ENCODE assay signal across 17 mouse cellular contexts in the genomic region with DNA sequence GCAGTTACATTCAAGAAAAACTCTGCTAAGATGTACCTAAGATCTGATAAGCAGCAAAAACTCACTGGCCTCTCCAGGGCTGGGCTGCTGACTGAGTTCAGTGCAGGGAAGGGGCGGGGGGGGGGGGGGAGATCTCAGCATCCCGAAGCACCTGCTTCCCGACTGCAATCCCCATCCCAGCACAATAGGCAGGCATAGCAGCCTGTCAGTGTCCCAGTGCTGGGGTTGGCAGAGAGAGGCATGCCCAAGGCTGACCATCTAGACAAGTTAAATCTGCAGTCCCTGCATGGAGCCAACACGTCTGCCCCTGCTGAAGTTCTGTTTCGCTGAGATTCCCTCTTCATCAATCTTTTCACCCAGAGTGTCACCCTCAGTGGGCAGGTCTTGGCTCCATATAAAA.
DNase-seq lines count a peak whose midpoint lies in the region; ATAC-seq lines count a peak whose summit lies in the region.
"Had no signal": no experiment of that assay in that cellular context is flagged by ENCODE, and none has a peak within 500 bp of the region (broad histone marks: within the 10 kb centered on the region; RNA-seq: fewer than 3 reads in every experiment).

No protein-coding gene starts in this region.

- H3K9ac ChIP-seq in midbrain, embryonic 12.5 days (replicated peaks): no peak overlapping the region
- H3K9ac ChIP-seq in midbrain, embryonic 15.5 days: no peak overlapping the region
- H3K9ac ChIP-seq in forebrain, embryonic 16.5 days (replicated peaks; ENCODE audit: low read depth, low read length): no peak overlapping the region
- H3K9ac ChIP-seq in hindbrain, embryonic 14.5 days: no peak overlapping the region
- H3K9ac ChIP-seq in midbrain, embryonic 14.5 days (replicated peaks; ENCODE audit: low read length): no peak overlapping the region
- H3K9ac ChIP-seq: liver, embryonic 14.5 days; stomach, embryonic 15.5 days had no signal

- no peaks in the 10 kb centered on the region for H3K9me3 ChIP-seq in midbrain, embryonic 12.5 days
- no peaks in the 10 kb centered on the region for H3K9me3 ChIP-seq in midbrain, embryonic 15.5 days
- H3K9me3 ChIP-seq in forebrain, embryonic 16.5 days (ENCODE audit: control insufficient read depth, low read length): no peaks in the 10 kb centered on the region
- H3K9me3 ChIP-seq in hindbrain, embryonic 14.5 days (ENCODE audit: control insufficient read depth, low read length): no peaks in the 10 kb centered on the region
- no peaks in the 10 kb centered on the region for H3K9me3 ChIP-seq in midbrain, embryonic 14.5 days (ENCODE audit: control insufficient read depth, low read length)
- H3K9me3 ChIP-seq: heart, embryonic 10.5 days; stomach, embryonic 15.5 days had no signal

- peaks cover 13% of the 10 kb centered on the region for H3K4me1 ChIP-seq in midbrain, embryonic 12.5 days
- H3K4me1 ChIP-seq in midbrain, embryonic 15.5 days: no peaks in the 10 kb centered on the region
- H3K4me1 ChIP-seq in forebrain, embryonic 16.5 days (replicated peaks; ENCODE audit: control insufficient read depth, insufficient read depth, low read length): no peaks in the 10 kb centered on the region; the same call in 1 of the 2 replicates
- 0 out of 2 replicates have a peak, but pooled peaks cover 6% of the 10 kb centered on the region for H3K4me1 ChIP-seq in hindbrain, embryonic 14.5 days (replicated peaks; ENCODE audit: control insufficient read depth, insufficient read depth, low read length)
- H3K4me1 ChIP-seq in midbrain, embryonic 14.5 days (ENCODE audit: control insufficient read depth, insufficient read depth, low read length): no peaks in the 10 kb centered on the region

- ATAC-seq in midbrain, embryonic 12.5 days (ENCODE audit: low FRiP score, low read depth): 0 out of 2 replicates have a peak, but pooled peaks have one; percentile 20
- ATAC-seq in midbrain, embryonic 15.5 days (replicated peaks): no peak
- 0 out of 2 replicates have a peak, but pooled peaks have one; percentile 27 for ATAC-seq in forebrain, embryonic 16.5 days
- ATAC-seq in hindbrain, embryonic 14.5 days (ENCODE audit: low FRiP score): peak; percentile 44
- 0 out of 2 replicates have a peak, but pooled peaks have one; percentile 21 for ATAC-seq in midbrain, embryonic 14.5 days (ENCODE audit: low FRiP score, low TSS enrichment)
- ATAC-seq: inflammation-experienced regulatory T-cells, adult 6 months had no signal

- H3K4me3 ChIP-seq in midbrain, embryonic 12.5 days: no peak overlapping the region
- H3K4me3 ChIP-seq in midbrain, embryonic 15.5 days: no peak overlapping the region
- no peak overlapping the region for H3K4me3 ChIP-seq in forebrain, embryonic 16.5 days (replicated peaks; ENCODE audit: low read length)
- no peak overlapping the region for H3K4me3 ChIP-seq in hindbrain, embryonic 14.5 days (replicated peaks; ENCODE audit: low read length)
- H3K4me3 ChIP-seq in midbrain, embryonic 14.5 days (replicated peaks; ENCODE audit: low read depth, low read length): no peak overlapping the region
- H3K4me3 ChIP-seq: erythroblast, embryonic 14.5 days; heart, embryonic 10.5 days; stomach, embryonic 15.5 days had no signal

- no peaks in the 10 kb centered on the region for H3K36me3 ChIP-seq in midbrain, embryonic 12.5 days
- H3K36me3 ChIP-seq in midbrain, embryonic 15.5 days (replicated peaks): no peaks in the 10 kb centered on the region
- no peaks in the 10 kb centered on the region for H3K36me3 ChIP-seq in forebrain, embryonic 16.5 days (ENCODE audit: control insufficient read depth, insufficient read depth)
- H3K36me3 ChIP-seq in hindbrain, embryonic 14.5 days (replicated peaks; ENCODE audit: control insufficient read depth, insufficient read depth): no peaks in the 10 kb centered on the region
- no peaks in the 10 kb centered on the region for H3K36me3 ChIP-seq in midbrain, embryonic 14.5 days (ENCODE audit: control insufficient read depth, insufficient read depth, low read length)
- H3K36me3 ChIP-seq: heart, embryonic 10.5 days; stomach, embryonic 15.5 days had no signal

- peaks cover 17% of the 10 kb centered on the region for H3K27me3 ChIP-seq in midbrain, embryonic 12.5 days
- H3K27me3 ChIP-seq in midbrain, embryonic 15.5 days (replicated peaks): no peaks in the 10 kb centered on the region
- no peaks in the 10 kb centered on the region for H3K27me3 ChIP-seq in forebrain, embryonic 16.5 days (replicated peaks; ENCODE audit: control insufficient read depth, insufficient read depth, low read length)
- H3K27me3 ChIP-seq in hindbrain, embryonic 14.5 days (ENCODE audit: control insufficient read depth, insufficient read depth, low read length): no peaks in the 10 kb centered on the region
- H3K27me3 ChIP-seq in midbrain, embryonic 14.5 days (ENCODE audit: control insufficient read depth, insufficient read depth, low read length): no peaks in the 10 kb centered on the region
- H3K27me3 ChIP-seq: stomach, embryonic 15.5 days had no signal

- WGBS in midbrain, embryonic 12.5 days: 49% methylated on average over 5 of the region's 5 CpGs
- 26% methylated on average over 4 of the region's 5 CpGs for WGBS in midbrain, embryonic 15.5 days
- WGBS in forebrain, embryonic 16.5 days: 28% methylated on average over 5 of the region's 5 CpGs
- WGBS in hindbrain, embryonic 14.5 days: 34% methylated on average over 4 of the region's 5 CpGs
- 47% methylated on average over 5 of the region's 5 CpGs for WGBS in midbrain, embryonic 14.5 days

- 0 out of 2 replicates have a peak overlapping the region, but pooled peaks have one; percentile 4 for H3K27ac ChIP-seq in midbrain, embryonic 12.5 days (replicated peaks)
- no peak overlapping the region for H3K27ac ChIP-seq in midbrain, embryonic 15.5 days
- H3K27ac ChIP-seq in forebrain, embryonic 16.5 days (ENCODE audit: low read length): no peak overlapping the region
- no peak overlapping the region for H3K27ac ChIP-seq in hindbrain, embryonic 14.5 days
- H3K27ac ChIP-seq in midbrain, embryonic 14.5 days (replicated peaks; ENCODE audit: low read depth, low read length): no peak overlapping the region
- H3K27ac ChIP-seq: liver, embryonic 14.5 days; stomach, embryonic 15.5 days had no signal

- no peak for DNase-seq in hindbrain, embryonic 14.5 days (ENCODE audit: low spot score)
- peak; percentile 23 for DNase-seq in midbrain, embryonic 14.5 days
- no peak for DNase-seq in kidney, adult 9 months
- DNase-seq in ovary, postnatal 36 days (ENCODE audit: low spot score): no peak
- DNase-seq: cerebellum, postnatal 25 days; heart, postnatal 10 days; kidney, adult 8-10 months; layer of hippocampus, postnatal 36 days; spleen, adult 18-20 months had no signal

- H3K4me2 ChIP-seq in midbrain, embryonic 12.5 days (replicated peaks): no peak overlapping the region
- no peak overlapping the region for H3K4me2 ChIP-seq in midbrain, embryonic 15.5 days
- no peak overlapping the region for H3K4me2 ChIP-seq in forebrain, embryonic 16.5 days (ENCODE audit: low read length)
- H3K4me2 ChIP-seq in hindbrain, embryonic 14.5 days (replicated peaks): no peak overlapping the region
- H3K4me2 ChIP-seq in midbrain, embryonic 14.5 days (ENCODE audit: low read length): no peak overlapping the region
- H3K4me2 ChIP-seq: stomach, embryonic 15.5 days had no signal
